Mouse (Mus musculus) small intestine, adult 2 months (tissue): ENCODE data around the gene Pde6d.

ENCODE experiments used
- CTCF ChIP-seq: fragments of 200-500 bp; IDR thresholded peaks from 2 replicates; pipeline ENCODE4 v1.5.1; 2012; ENCODE audit warnings: low read depth, mild to moderate bottlenecking, control low read depth, inconsistent platforms, low read length, moderate library complexity, mixed read lengths; ENCODE audit not compliant: insufficient replicate concordance, insufficient read length; ENCODE audit errors: extremely low read depth
- POLR2A ChIP-seq: fragments of 200-500 bp; IDR thresholded peaks from 2 replicates; pipeline ENCODE4 v1.6.1; 2012; ENCODE audit warnings: low read depth, mild to moderate bottlenecking, control low read depth, inconsistent platforms, low read length, moderate library complexity

- TF ChIP-seq CTCF (peak; percentile 75; the same call in 1 of the 2 replicates), POLR2A (no peak; the same call in 1 of the 2 replicates)
These were observed 73.0 kb downstream of the Pde6d start for GRCm38 (mm10) chr1:86509410-86509809.
